Mouse (Mus musculus) monocyte, adult 2 months (primary cell): Measurements from ENCODE around the gene Dlg2.

Source experiments
- DNase-seq, 2 experiments: peaks; one replicate each; pipeline ENCODE4 v3.0.0; 2022; ENCODE audit warnings: low spot score in 2 of 2, low read depth in 1 of 2

Gene Dlg2

DNA sequence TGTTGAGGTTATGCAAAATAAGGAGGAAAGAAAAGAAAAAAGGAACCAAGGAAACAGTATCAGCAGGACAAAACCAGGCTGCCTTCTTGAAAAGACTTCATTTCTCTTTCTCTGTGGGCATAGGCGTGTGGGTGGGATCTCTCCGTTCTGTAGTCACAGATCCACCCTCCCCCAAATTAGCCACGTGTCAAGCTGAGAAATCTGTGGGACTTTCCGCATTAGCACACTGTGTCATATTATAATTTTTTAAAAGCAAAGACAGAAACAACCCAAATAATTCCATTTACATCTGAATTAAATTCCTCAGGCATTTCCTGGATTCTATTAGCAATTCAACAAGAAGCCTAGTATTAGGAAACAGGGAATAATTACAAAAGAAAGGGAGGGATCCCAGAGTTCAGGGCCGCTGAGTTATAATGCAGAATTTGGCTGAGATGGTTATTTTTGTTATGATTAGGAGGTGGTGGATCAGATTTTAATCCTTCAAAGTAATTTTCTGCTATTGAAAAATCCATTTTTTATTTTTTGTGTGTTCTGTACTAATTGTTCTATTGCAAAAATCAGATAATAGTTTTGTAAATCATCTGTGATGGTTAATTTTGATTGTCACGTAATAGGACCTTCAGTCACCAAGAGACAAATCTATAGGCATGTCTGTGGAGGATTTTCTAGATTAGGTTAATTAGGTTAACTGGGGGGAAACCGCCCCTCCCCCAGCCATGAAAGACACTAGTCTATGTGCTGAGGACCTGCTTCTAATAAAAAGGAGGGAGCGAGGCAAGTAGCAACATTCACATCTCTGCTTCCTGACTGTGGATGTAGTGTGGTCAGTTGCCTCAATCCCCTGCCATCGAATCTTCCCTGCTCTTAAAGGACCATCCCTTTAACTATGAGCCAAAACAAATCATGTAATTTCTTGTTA, 63.3 kb downstream of the Dlg2 start:
- DNase-seq = no peak

GRCm38 (mm10) chr7:90540811-90541323, 64.4 kb downstream of the Dlg2 start:
- no peak for DNase-seq

DNA sequence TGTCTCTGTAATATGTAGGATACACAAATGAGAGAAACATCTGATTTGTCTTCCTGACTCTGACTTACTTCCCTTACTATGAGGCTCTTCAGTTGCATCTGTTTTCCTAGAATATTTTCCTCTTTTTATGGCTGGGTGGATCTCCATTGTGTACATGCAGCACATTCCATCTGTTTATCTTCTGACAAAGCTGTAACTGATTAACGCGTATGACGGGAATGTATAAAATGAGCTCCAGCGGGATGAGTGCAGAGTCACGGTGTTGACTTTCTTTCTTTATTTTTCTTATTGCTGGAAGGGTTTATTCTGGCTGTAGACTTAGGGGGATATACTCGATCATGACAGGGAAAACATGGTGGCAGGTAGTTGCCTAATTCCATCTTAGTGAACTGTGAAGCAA, 76.9 kb downstream of the Dlg2 start:
- no peak for DNase-seq

- no peak for DNase-seq
Measured at GRCm38 (mm10) chr7:90554421-90554820, 77.9 kb downstream of the Dlg2 start.

DNA sequence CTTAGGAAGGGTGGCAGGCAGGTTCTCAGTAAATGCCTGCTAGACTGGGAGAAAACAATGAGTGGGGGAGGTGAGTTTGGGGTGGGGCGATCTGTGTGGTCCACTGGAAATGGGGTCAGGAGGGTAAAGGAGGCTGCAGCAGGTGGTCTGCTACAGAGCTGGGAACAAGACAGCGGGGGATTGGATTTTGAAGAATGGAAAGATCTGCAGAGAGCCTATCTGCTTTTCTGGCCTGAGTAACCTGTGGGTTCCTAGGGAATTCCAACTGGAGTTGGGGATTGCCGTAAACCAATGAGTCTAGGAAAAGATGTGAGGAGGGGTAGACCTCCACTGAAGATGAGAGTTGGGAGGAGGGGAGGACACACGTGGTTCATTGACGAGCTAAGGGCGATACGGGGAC, 92.7 kb downstream of the Dlg2 start:
- no peak for DNase-seq

DNA sequence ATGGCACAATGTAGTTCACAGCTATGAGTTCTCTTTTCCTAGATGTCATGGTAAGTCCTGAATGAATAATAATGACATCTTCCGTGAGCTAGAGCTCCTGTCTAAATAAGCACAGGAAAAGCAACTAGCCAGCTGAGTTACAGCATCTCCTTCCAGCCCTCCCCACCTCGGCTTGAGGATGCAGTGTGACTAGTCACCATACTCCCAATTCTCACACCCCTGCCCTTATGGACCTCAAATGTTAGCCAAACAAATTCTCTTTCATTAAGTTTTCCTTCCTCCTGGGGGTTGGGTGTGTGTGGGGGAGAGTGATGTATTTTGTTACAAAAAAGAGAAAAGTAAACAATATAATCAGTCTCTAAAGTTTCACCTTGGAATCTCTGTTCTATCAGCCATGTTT, 111.3 kb downstream of the Dlg2 start:
- no peak for DNase-seq

DNA sequence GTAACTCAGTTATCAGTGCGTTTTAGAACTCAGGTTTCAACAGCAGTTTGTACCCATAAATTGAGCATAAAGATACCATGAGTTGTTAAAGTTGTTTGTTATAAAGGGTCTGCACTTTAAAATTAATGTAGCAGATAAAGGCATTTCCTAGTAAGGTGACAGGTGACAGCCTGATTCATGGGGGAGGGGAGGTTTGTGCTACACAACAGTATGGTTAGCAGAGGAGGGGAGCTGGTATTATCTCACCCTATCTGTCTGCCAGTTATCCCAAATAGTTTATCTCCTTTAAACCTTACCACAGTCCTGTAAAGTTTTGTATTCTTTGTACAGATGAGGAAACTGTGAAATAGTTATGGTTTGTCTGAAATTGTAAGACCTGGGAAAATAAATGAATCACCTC, 111.8 kb downstream of the Dlg2 start:
- no peak for DNase-seq

DNA sequence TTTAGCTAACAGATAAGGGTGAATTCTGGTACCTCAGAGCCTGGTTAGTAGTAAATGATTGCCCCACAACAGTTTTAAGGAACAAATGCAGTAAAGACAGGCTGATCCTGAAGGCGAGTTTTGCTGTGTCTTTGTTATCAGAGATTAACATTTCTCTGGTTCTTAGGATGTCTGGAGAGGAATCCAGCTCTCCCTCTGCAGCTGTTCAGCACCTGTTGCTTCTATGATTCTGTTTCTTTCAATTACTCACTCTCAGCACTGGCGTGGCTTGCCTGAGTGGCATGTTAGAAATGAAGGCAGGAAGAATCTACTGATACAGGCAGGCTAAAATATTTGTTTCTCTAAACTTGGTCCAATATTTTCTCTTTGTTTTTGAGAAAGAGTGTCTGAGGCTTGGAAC, 133.3 kb downstream of the Dlg2 start:
- no peak for DNase-seq

DNA sequence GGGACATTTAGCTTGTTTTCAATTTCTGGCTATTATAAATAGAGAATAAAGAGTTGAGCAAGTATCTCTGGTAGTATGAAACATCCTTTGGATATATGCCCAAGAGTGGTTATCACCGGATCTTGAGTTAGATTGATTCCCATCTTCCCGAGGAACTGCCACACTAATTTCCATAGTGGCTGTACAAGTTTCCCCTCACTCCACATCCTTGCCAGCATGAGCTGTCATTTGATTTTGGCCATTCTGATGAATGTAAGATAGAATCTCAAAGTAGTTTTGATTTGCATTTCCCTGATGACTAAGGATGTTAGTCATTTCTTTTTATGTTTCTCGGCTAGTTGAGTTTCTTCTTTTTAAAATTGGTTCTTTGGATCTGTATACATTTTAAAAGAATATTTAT, 154.1 kb downstream of the Dlg2 start:
- no peak for DNase-seq

DNA sequence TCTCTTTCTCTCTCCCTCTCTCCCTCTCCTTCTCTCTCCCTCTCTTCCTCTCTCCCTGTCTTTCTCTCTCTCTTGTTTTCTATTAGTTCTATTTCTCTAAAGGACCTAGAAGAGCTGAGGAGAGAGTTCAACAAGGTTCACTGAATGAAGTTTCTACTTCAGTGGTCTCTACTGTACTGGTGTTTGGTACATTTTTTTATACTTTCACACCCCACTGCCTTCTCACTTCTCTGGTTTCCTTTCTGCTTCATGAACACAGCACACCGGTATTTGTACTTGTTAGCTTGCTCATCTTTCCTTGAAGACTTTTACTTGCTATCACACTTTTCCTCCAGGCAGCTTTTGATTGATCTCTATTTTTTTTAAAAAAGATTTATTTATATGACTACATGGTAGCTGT, 173.0 kb downstream of the Dlg2 start:
- DNase-seq = no peak

- DNase-seq = no peak
Measured at GRCm38 (mm10) chr7:90651128-90651527, 174.7 kb downstream of the Dlg2 start.

- no peak for DNase-seq
Measured at GRCm38 (mm10) chr7:90651611-90652010, 175.1 kb downstream of the Dlg2 start.

- DNase-seq = no peak
Measured at GRCm38 (mm10) chr7:90658593-90658992, 182.1 kb downstream of the Dlg2 start.

- no peak for DNase-seq
Measured at GRCm38 (mm10) chr7:90694050-90694449, 217.6 kb downstream of the Dlg2 start.

- DNase-seq = no peak
Measured at GRCm38 (mm10) chr7:90696181-90696950, 219.9 kb downstream of the Dlg2 start.

GRCm38 (mm10) chr7:90703163-90703852, 226.8 kb downstream of the Dlg2 start:
- no peak for DNase-seq

DNA sequence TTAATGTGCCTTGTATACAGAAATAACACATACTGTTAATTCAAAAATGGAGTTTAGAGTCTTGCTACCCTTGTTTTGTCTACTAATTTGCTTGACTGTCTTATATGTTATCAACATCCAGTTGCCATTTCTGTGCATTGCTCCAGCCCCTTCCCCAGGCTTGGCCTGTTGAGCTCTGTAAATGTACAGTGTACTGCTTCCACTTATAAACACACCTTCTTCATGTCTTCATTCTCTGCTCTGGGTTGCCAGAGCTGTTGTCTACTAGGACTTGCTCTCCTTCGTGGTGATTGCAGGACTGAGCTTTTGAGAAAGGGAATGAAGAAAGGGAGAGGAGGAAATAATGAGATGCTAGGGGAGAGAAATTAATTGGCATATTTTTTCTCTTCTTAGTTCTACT, 227.5 kb downstream of the Dlg2 start:
- no peak for DNase-seq

DNA sequence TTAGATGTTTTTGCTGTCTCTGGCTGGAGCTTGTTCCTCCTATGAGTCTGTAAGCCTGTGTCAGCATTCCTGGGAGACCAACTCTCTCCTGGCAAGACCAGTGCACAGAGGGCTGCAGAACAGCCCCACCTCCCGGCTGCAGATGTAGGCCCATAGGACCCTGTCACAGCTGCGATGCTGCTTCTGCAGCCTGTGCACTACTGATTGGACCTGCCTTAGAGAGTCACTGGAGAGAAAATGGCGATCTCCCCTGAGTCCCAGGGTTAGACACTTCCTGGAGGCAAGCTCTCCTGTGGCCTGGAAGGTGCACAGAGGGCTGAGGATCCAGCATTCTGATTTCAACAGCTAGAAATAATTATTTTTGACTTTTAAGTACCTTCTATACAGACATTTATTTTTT, 257.6 kb downstream of the Dlg2 start:
- DNase-seq = no peak

DNA sequence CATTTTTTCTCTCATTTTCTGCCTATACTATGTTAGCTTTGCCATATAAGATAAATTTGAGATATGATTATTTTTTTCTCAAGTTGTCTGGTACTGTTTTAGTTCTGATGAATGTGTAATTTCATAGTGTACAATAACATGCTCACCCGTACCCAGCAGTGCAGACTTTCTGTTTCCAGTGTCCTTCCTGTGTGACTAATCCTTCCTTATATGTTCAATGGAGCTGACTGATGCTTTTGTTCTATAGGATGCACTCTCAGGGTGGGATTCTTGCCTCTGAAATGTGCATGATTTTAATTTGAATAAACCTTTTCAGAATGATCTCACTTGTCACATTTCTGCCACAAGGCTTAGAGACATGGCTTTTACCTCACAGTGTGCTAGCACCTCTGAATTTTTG, 259.9 kb downstream of the Dlg2 start:
- DNase-seq = no peak

- DNase-seq = no peak
Measured at GRCm38 (mm10) chr7:90748636-90749035, 272.2 kb downstream of the Dlg2 start.

- DNase-seq = no peak
Measured at GRCm38 (mm10) chr7:90787945-90788344, 311.5 kb downstream of the Dlg2 start.

DNA sequence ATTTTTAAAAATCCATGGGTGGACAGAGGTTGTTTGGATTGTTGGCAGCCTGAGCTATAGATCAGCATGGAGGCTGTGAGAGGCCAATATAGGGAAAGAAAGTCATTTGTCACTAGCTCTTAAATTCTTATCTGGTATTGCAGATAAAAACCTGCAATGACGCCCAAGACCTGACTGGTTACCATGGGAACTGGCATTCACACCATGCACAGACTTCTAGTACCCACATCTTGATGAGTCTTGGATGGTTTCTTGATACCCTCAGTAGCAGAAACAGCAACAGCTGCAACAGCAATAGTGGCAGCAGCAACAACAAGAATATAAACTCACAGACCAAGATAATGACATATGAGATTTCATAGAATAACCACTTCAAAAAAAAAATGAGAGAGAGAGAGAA, 315.1 kb downstream of the Dlg2 start:
- no peak for DNase-seq
